Mouse (Mus musculus) cerebral cortex, adult 2 months (tissue): Measurements from ENCODE around the gene Erg.

ENCODE experiments used
- WGBS: fragments of 180-500 bp; shearing (Covaris S2); methylation state at CpG from one replicate; pipeline ENCODE4 v1.1.7; 2018; 5-methylcytosine and 5-hydroxymethylcytosine counted together

Erg gene

DNA sequence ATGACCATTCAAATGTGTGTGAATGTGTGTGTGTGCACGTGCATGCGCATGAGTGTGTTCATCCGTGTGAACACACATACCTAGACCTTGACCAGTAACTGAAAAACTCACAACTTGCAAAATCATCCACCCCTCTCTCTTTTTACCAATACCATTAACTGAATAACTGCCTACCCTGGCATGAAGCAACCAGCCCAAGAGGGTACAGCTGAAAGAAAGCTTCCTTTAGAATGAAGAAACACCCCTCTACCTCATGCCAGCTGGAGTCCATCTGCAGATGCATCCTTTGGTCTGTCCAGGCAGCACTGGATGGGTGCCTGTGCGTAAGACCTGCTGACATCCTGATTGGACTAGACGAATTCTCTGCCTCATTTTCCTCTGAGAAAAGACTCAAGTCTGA lies 198.1 kb downstream of the Erg start:
- WGBS = 93% methylated on average over 5 of the region's 5 CpGs

DNA sequence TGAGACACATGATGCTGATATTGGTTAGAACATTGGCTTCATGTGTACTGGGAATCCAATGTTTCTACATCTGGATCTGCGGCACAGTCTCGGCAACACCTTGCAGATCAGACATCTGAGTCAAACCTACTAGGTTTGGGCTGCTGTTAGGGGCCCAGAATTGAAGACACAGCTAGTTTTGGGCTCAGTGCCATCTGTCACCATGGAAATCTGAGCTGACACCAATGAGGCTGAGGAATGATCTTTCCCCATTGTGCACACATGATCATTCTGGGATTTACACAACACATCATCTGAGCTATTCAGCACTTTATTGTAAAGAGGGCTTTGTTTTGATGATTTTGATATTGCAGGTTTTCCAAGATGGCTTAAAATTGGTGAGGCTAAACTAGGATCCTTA lies 199.4 kb downstream of the Erg start:
- WGBS = 98% methylated on average over 2 of the region's 2 CpGs

DNA sequence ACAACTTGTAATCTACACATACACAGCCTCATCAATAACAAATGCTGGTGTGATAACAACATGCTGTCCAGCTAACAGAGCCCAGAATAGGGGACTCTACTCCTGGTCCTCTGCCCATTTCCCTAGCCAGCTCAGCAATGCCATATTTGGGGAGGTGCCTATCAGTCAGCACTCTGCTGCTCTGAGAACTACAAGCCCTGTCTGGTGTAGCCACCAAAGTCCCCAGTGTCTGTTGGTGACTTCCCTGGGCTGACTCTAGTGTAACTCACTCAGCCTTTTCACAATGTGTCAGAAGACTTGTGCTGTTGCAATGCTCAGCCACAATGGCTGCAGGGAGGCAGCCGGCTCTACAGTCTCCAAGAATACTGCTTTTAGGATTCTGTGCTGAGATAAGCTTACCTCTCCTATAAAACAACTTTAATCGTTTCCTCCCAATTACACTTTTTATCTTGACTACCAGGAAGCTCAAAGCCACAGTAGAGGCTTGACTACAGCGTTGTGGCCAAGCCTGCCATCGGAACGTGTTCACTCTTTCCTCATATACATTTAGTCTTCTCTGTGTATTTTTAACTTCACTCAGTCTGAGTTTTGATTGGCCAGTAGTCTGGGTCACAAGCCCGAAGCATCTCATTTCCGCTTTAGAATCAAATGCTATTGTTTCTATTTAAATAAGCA lies 201.0 kb downstream of the Erg start:
- WGBS = 88% methylated on average over 7 of the region's 7 CpGs

DNA sequence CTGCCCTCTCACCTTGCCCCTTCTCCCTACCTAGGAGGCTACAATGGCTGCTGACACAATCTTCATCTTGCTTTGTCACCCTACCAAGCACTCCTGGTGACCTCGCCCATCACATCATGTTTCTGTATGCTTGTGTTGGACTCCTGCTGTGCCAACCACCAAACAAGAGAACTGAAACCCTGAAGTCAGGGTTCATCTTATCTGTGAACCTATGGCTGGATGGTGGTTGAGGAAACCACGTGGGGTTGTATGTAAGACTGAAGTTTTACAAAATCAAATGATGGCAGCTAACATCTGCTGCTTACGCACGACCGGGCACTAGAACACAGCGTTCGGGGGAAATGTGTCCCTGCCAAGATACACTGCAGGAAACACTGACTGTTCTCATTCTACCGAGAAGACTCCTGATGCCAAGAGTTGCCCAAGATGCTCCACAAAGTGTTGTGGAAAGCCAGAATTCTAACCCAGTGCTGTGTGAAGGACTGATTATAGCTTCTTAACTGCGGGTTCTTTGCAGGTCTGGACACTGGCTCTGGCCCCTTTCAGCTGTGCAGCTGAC lies 201.7 kb downstream of the Erg start:
- 62% methylated on average over 9 of the region's 9 CpGs for WGBS

DNA sequence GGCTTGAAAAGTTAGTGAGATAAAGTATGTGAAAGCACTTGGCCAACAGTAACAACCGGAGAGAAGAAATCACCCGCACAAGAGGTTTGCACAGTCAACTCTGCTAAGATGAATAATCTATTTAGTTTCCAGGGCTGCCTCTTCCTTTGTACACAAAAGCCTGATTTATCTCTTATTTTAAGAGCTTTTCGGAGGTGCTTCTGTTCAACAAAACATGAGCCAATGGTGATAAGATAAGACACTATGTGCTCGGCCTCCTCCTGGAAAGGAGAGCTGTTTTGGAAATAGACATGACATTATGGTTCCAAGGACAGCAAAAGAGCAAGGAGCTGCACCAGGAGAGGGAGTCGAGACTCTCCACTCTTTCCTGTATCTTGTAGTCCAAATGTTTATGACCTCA lies 204.1 kb downstream of the Erg start:
- WGBS = 45% methylated on average over 5 of the region's 5 CpGs

DNA sequence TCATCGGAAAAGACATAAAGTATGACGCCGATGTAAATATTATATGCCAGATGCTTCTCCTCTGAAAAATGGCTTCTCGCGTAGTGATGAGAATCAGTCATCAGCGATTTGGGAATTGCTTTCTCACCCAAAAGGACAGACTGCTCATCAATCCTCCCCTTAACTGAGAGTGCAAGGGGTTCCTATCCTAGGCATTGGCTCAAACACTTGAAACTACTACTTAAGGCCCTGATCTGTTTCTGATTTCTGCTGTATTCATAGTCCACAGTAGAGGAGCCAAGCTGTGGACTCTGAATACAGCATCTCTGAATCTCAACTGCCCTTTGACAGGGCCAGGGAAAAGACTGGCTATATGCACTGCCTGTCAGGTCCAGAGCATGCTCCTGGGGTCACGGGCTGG lies 209.6 kb downstream of the Erg start:
- 93% methylated on average over 7 of the region's 7 CpGs for WGBS

DNA sequence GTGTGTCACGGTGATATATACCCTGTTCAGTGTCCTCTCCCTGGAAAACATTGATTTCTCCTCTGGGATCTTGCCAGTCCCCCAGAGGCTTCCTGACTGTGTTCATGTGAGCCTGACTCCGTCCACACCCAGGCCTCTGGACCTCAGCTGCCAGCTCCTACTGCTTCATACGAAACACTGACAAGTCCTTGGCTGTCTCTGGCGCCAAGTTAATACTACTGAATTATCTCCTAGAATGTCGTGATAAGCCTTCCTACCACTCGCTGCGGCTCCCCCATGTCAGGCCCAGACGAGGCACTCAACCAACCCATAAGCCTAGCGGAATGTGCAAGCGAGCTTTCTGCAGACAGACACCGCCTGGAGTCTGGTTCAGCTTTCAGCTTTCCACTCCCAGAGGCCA lies 210.0 kb downstream of the Erg start:
- WGBS = 86% methylated on average over 11 of the region's 11 CpGs

DNA sequence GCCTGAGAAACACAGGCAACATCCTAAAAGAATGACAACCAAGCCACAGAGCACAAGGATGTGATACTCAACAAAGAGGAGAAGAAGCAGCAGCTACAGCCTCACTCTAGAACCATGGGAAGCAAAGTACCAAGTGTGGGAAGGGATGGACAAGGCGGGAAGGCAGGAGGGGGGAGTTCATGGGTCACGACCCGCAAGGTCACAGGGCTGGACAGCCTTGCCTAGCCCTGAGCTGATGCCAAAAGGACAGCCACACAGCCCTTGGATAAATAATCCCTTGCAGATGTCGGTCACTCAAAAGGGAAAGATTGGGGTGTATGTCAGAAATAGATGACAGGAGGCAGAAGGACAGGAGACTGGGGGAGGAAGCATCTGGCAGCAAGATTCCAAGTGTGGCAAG lies 211.7 kb downstream of the Erg start:
- WGBS = 72% methylated on average over 4 of the region's 4 CpGs

DNA sequence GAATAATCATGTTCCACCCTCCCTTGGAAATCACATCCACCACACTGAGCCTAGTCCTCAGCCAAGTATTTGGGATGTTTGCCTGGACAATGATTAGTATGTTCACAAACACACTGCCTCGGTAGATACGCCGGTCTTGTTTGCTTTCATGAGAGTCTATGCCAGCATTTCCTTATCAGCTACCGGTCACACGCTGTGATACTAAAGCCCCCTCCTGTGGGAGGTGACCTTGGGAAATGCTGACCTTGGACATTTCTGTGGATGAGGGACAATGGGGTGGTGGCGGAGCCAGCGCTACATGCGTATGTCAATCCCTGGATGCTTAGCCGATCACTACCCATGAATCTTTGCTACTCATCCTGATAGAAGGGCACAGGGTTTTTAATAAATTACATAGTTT lies 213.4 kb downstream of the Erg start:
- WGBS = 82% methylated on average over 9 of the region's 9 CpGs

DNA sequence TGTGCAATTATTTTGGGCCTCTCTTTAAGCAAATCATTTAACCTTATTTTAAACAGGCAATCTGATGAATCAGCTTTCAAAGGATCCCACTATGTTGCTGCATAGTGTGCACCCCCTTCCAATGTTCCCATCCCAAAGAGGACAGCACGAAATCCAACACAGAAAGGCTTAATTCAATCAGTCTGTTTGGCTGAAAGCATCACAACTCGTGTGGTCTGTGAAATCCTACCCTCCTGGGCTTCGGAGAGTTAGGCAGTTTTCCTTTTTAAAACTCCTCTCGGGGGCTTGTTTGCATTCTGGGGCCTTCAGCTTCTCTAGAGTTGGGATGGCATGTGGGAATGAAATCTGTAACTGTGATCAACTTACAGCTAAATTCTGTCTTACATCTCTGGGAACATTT lies 214.7 kb downstream of the Erg start:
- WGBS = 66% methylated on average over 4 of the region's 4 CpGs

DNA sequence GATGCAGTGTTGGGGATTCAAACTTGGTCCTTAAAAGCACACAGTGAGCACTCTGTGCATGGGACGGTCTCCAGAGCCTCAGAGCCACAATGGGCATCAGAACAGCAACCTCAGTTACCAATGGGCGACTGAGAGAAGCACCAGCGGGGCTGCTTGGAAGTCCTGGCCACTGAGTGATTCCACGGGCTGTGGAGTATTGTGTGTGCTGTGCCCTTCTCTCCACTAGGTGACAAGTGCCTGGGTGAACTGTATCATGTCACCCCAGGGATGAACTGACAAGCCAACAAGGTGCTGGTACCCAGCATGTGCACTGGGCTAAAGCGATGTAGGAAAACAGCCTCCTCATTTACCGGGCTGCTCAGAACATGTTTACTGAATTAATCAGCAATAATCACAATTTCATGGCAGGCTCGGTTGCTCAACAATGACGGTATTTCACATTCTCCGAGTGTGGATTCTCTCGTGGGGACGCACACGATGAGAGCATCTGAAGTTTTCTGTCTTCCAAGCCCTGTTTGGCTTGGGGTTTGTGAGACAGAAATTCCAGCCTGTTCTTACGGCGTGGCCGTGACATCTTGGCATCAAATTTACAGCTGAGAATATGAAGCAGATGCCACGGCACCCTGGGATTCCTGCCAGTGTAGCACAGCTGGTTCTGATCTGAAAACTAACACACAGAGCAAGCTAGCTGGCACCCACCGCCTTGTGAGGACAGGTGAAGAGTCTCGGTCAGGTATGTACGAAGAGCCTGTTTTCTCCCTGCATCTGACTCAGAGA lies 219.2 kb downstream of the Erg start:
- 71% methylated on average over 19 of the region's 19 CpGs for WGBS

DNA sequence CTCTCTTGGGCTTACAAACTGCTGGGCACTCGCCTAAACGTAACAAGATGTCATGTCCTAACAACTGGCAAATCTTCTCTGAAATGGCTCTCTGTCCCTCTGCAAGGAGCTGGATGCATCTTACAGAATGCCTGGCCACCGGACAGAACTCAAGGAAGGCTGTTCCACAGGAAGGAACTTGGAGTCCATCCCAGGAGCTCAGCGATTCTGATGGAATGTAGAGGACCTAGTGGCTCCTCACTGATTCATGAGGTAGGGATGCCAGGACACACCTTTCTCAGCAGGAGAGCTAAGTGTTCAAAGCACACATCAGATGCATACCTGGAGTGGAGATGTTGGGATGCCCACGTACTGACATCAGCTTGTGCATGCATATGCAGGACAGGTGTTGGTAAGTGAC lies 221.2 kb downstream of the Erg start:
- WGBS = 81% methylated on average over 5 of the region's 5 CpGs

DNA sequence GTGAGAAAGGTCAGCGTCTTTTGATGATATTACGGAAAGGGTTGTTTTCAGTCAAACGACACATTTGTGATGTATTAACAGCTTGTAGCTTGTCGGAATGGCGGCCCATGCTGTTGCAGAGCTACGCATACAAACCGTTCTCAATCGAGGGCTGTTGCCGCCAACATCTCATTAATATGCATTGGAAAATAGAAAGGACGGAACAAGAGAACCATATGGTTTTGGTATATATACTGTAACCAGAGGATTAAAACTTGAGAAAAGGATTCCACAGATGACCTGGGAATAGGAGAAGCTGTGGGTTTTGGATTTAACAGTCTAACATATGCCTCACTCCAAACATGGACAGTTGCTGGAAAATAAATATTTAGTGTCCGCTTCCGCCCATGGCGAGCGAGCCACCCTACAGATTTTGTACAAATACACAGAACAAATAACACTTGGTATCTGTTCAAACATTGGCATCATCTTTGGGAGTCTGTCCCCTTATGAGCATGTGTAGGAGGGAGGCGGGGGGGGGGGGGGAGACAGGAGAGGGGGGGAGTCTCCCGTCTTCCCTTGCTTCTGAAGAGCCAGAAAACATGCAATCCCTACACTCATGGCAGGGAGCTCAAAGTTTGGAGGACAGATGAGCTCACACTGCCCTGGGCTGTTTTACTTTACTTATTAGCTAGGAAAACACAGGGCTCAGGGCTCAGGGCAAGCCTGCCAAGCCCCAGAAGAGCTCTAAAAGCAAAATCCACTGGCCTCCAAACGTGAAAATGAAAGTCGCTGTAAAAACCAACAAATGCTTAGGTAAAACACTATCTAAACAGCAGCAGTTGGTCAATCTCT lies 222.5 kb downstream of the Erg start:
- WGBS = 60% methylated on average over 18 of the region's 18 CpGs

DNA sequence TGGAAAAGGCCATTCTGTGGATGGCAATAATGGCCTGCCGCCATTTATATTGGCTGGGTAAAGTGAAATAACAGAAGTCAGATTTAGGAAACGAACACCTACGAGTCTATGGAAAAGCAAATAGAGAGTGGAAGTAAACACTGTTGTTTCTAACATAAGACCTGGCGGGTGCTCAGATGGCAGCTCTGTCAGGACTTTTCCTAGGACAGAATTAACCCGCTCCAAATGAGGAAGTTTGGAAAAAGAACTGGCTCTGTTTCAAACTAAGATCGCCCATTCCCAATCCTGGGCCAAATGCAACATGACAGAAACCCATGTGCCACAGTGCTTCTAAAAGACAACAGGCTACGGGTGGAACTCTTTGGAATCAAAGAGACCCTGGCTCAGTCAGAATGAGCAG lies 224.4 kb downstream of the Erg start:
- WGBS = 69% methylated on average over 7 of the region's 7 CpGs

DNA sequence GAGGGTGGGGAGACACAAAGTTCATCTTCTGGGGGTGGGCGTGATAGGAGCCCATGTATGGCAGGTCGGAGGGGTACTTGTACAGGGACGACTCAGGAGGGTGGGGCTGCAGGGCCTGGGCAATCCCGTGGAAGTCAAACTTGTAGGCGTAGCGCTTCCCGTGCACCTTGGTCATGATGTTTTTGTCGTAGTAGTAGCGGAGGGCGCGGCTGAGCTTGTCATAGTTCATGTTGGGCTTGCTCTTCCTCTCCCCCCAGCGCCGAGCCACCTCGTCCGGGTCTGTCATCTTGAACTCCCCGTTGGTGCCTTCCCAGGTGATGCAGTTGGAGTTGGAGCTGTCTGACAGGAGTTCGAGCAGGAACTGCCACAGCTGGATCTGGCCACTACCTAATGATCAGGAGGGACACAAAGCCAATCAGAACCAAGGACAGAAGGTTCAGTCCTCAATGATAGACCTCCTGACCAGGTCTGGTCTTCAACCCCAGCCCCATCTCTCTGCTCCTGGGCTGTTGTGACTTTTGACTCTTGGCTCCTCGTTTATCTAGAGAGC lies 225.4 kb downstream of the Erg start:
- 96% methylated on average over 18 of the region's 18 CpGs for WGBS

DNA sequence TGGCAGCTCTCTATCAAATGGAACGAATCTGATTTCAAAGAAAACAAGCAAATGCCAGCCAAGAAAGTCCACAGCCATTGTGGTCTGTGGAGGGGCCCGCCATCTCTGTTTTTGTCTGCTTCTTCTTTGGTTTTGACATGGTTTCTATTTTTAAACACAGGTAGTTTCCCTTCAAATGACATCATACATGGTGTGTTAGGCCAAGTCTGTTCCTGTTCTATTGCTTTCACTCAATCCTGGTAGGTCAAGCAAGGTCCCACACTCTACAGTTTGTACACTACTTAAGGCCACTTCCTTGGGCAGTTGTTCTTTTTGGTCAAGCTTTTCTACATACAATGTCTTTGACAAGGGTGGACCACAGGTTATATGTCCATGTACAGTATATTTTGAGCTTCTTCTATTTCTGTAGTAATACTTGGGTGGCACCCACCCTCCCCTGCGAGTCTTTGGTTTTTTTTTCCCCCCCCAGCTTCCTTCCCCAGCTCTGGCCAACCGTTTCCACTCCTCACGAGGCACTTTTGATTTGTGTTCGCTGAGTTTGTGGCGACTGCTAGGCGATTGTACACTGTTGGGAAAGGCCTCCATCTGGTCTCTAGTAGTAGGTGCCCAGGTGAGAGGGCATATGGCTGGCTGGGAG lies 226.1 kb downstream of the Erg start:
- WGBS = 81% methylated on average over 8 of the region's 8 CpGs

DNA sequence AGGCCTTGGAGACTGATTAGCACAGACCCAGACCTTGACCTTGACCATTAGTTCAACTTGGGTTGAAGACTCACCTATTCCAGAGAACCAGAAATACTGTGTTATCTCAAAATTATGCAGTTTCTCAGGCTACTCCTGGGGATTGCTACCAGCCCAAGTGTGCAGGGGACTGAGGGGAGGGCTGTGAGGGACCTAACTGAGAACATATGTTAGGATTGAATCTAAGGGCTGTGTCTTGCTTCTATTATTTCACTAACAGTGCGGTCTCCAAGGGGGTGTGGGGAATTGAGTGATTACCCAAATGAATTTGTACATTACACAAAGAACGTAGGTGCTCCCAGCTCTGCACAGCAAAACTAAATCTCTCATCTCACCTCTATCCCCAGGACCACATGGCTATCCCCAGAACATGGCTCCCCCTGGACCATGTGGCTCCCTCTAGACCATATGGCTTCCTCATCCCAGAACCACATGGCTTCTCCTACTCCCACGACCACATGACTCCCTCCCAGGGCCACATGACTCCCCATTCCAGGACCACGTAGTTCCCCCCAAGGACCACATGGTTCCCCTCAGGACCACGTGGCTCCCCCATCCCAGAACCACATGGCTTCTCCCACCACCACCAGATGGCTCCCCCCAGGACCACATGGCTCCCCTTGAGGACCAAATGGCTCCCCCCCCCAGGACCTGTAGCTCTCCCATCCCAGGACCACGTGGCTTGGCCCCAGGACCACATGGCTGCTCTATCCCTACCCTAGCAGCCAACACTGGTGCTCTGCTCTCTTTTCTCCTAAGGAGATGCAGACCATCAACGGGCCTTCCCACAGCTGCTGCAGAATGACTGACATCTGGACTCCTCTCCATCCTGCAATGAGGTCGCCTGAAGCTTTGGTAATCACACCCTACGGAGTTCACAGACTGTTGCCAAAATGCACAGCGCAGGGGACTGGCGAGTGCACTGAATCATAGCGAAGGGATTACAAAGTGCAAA lies 229.1 kb downstream of the Erg start:
- 79% methylated on average over 12 of the region's 12 CpGs for WGBS

DNA sequence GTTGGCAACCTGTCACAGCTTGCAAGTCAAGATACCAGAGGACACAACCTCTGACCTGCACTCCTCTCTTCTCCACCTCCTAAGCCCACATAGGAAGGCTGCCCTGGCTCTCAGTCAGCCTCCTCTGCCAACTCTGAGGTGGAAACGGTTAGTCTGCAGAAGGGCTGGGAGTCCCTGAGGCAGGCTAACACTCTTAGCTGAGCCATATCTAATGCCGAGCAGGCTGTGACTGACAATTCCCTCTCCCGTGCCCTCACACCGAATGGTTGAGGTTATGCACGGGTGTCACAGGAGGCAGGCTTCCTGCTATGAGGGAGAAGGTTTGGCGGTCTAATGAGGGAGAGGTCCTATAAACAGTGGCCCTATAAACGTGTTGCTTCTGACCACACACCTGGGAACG lies 232.6 kb downstream of the Erg start:
- WGBS = 76% methylated on average over 8 of the region's 8 CpGs

DNA sequence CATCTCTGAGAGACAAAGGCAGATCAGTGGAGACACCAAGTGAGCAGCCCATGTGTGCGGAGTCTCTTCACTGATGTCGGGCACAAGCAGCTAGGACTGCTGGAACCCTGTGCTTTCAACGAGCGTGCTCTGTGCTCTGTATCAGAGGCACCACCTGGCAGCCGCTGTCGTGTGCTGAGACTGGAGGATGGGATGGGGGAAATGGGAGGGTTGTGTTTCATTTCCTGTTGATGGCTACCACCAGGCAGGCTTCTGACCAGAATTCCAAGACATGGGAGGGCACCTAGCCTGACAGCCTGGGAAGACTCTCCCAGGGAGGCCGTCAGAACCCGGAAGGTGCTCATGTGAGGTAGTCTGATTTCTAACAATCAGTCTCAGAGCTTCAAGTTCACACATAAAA lies 234.1 kb downstream of the Erg start:
- WGBS = 84% methylated on average over 8 of the region's 8 CpGs

DNA sequence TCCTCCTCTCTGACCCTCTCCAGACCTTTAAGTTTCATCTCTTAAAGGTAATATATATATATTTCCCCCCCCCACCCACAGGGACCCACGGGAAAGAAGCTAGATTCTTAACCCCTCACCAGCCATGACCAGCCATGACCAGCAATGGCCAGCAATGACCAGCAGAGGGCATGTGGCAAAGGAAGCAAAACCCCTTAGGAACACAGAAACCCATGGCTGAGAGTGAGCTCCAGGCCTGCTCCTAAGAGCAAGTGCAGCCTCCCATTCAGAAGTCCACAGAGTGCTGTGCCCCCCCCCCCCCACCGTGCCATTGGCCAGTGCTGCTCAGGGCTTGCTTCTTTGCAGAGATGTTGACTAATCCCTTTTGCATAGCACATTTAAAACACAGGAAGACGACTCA lies 235.9 kb downstream of the Erg start:
- 25% methylated on average over 3 of the region's 3 CpGs for WGBS
